Mouse (Mus musculus): ENCODE measurements around the gene S100a6. TPM values are rescaled to one million over a fixed set of nuclear protein-coding genes. Genes with fewer than 3 reads are reported as not detected.

Gene S100a6
- polyA plus RNA-seq, 1 experiment from 2014 or later = 449 TPM

DNA sequence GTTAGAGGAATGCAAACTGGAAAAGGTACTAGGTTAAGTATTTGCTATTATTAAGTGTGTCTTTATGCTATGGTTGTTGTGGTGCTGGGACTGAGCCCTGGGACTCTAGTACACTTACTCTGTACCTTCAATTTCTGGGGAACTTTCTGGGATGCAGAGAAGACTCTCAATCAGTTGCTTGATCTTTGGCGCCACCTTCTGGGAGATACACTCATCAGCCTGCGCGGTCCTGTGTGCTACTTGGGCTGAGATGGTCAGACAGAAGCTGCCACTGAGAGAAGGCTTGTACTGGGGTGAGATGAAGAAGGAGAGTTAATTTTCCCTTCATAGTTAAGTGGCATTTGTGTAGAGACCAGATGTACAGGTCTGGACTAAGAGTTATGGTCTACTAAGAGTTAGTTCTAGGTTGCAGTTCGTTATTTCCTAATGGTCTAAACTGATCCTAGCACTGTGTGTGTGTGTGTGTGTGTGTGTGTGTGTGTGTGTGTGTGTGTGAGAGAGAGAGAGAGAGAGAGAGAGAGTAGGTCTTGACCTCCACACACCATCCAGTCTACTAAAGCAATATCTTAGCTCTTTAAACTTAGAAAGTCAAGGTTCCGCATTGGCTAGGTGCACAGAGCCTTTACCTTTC is 40.3 kb downstream of the S100a6 start:
- 34% methylated on average over 5 of the region's 5 CpGs for WGBS
- Histone ChIP-seq H3K36me3 (no peaks in the 10 kb centered on the region), H3K27me3 (peaks cover 9% of the 10 kb centered on the region; the same call in 1 of the 2 replicates), H3K9me3 (replicated peaks) (no peaks in the 10 kb centered on the region), H3K27ac (replicated peaks) (no peak overlapping the region), H3K4me2 (replicated peaks) (no peak overlapping the region), H3K4me1 (no peaks in the 10 kb centered on the region), H3K9ac (no peak overlapping the region), H3K4me3 (replicated peaks) (no peak overlapping the region)
- ATAC-seq (ENCODE audit: insufficient number of reproducible peaks, low FRiP score, low TSS enrichment, low read depth) = no peak; the same call in 1 of the 2 replicates

GRCm38 (mm10) chr3:90653717-90654116 is 41.0 kb downstream of the S100a6 start, which contains the start of gene S100a7a:
S100a7a (plus strand) TSS chr3:90654017.
- no peak within 1 kb of the TSS for H3K4me2 ChIP-seq (replicated peaks)
- no peak for ATAC-seq (ENCODE audit: insufficient number of reproducible peaks, low FRiP score, low TSS enrichment, low read depth)

GRCm38 (mm10) chr3:90657405-90657804 is 44.7 kb downstream of the S100a6 start:
- Histone ChIP-seq H3K36me3 (no peaks in the 10 kb centered on the region), H3K27me3 (peaks cover 9% of the 10 kb centered on the region; the same call in 1 of the 2 replicates), H3K4me3 (replicated peaks) (no peak overlapping the region), H3K4me2 (replicated peaks) (no peak overlapping the region), H3K9ac (no peak overlapping the region), H3K27ac (replicated peaks) (no peak overlapping the region), H3K9me3 (replicated peaks) (no peaks in the 10 kb centered on the region), H3K4me1 (no peaks in the 10 kb centered on the region)
- ATAC-seq (ENCODE audit: insufficient number of reproducible peaks, low FRiP score, low TSS enrichment, low read depth) = no peak
- 74% methylated on average over 4 of the region's 4 CpGs for WGBS

More at GRCm38 (mm10) chr3:90653717-90654116, 41.0 kb downstream of the S100a6 start, which contains the start of gene S100a7a:
- no peak within 1 kb of the TSS for H3K27ac ChIP-seq (replicated peaks)
- H3K36me3 ChIP-seq = no peaks in the 10 kb centered on the region
- no peak within 1 kb of the TSS for H3K9ac ChIP-seq
- no peaks in the 10 kb centered on the region for H3K4me1 ChIP-seq
- H3K27me3 ChIP-seq = peaks cover 9% of the 10 kb centered on the region; the same call in 1 of the 2 replicates
- no peak within 1 kb of the TSS for H3K4me3 ChIP-seq (replicated peaks)
- no peaks in the 10 kb centered on the region for H3K9me3 ChIP-seq (replicated peaks)

DNA sequence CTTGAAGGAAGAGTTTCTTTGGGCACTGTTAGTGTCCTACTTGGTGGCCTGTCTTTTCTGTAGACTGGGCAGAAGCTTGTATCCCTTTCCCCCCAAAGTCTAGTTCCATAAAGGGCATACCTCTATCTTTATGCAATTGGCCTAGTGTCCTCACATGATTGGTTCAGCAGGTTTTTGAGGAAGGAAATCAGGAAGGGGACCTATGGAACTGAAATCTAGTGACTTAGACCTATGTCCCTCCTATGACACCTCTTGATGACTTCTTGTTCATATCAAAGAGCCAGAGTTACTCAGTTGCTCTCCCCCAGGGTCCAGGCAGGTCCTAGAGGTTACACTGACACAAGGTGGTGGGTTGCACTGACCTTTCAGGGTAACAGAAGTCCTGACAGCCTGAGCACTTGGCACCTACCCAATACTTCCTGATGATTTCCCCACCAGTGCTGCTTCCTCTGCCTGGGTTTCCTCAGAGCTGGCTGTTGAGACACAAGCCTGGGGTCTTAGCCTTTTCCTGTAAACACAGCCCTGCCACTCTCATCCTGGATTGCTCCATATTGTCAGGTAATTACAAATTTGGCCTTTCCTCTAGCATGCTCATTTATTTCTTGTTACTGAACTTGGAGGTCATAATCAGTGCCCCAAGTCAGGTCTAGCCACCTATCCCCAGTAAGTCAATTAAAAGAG is 46.8 kb downstream of the S100a6 start:
- no peak for ATAC-seq (ENCODE audit: insufficient number of reproducible peaks, low FRiP score, low TSS enrichment, low read depth)
- no peaks in the 10 kb centered on the region for H3K36me3 ChIP-seq
- peaks cover 6% of the 10 kb centered on the region; the same call in 1 of the 2 replicates for H3K27me3 ChIP-seq
- H3K27ac ChIP-seq (replicated peaks) = no peak overlapping the region
- H3K4me1 ChIP-seq = no peaks in the 10 kb centered on the region
- H3K4me3 ChIP-seq (replicated peaks) = no peak overlapping the region
- no peak overlapping the region for H3K9ac ChIP-seq
- no peaks in the 10 kb centered on the region for H3K9me3 ChIP-seq (replicated peaks)
- H3K4me2 ChIP-seq (replicated peaks) = no peak overlapping the region

- Histone ChIP-seq H3K27ac (replicated peaks) (no peak overlapping the region), H3K9ac (no peak overlapping the region), H3K36me3 (no peaks in the 10 kb centered on the region), H3K4me1 (no peaks in the 10 kb centered on the region), H3K4me2 (replicated peaks) (no peak overlapping the region), H3K27me3 (0 out of 2 replicates have a peak, but pooled peaks cover 2% of the 10 kb centered on the region), H3K9me3 (replicated peaks) (no peaks in the 10 kb centered on the region), H3K4me3 (replicated peaks) (no peak overlapping the region)
- 75% methylated on average over 2 of the region's 2 CpGs for WGBS
- ATAC-seq (ENCODE audit: insufficient number of reproducible peaks, low FRiP score, low TSS enrichment, low read depth) = no peak
These were observed 51.5 kb downstream of the S100a6 start for GRCm38 (mm10) chr3:90664219-90664618.

GRCm38 (mm10) chr3:90668846-90669245 is 56.2 kb downstream of the S100a6 start, which contains the start of gene S100a8:
S100a8 (plus strand) TSS chr3:90668978.
- Histone ChIP-seq H3K9me3 (replicated peaks) (no peaks in the 10 kb centered on the region), H3K4me2 (replicated peaks) (no peak within 1 kb of the TSS), H3K36me3 (no peaks in the 10 kb centered on the region), H3K4me1 (no peaks in the 10 kb centered on the region), H3K27ac (replicated peaks) (no peak within 1 kb of the TSS), H3K4me3 (replicated peaks) (no peak within 1 kb of the TSS), H3K9ac (no peak within 1 kb of the TSS), H3K27me3 (0 out of 2 replicates have a peak, but pooled peaks cover 2% of the 10 kb centered on the region)
- no peak for ATAC-seq (ENCODE audit: insufficient number of reproducible peaks, low FRiP score, low TSS enrichment, low read depth)
- WGBS = 38% methylated on average over 8 of the region's 8 CpGs

Other genes starting within 250 kb of the S100a6 start
- 32.1 and 34.6 TPM in 2 replicates for gene Slc27a3, start 222.9 kb upstream of the S100a6 start, polyA plus RNA-seq (2015; fragmentation: Nextera tagmentation; extraction: Ambion mirVana)
- gene Ints3, start 179.3 kb upstream of the S100a6 start, polyA plus RNA-seq (2015; fragmentation: Nextera tagmentation; extraction: Ambion mirVana) = 27.6 and 28.5 TPM in 2 replicates
- gene Npr1, start 147.0 kb upstream of the S100a6 start, polyA plus RNA-seq (2015; fragmentation: Nextera tagmentation; extraction: Ambion mirVana) = 5.9 and 6.2 TPM in 2 replicates
- gene Ilf2, start 136.8 kb upstream of the S100a6 start, polyA plus RNA-seq (2015; fragmentation: Nextera tagmentation; extraction: Ambion mirVana) = 182 and 183 TPM in 2 replicates
- 95.4 and 104 TPM in 2 replicates for gene Snapin, start 121.8 kb upstream of the S100a6 start, polyA plus RNA-seq (2015; fragmentation: Nextera tagmentation; extraction: Ambion mirVana)
- 155 and 159 TPM in 2 replicates for gene Chtop, start 103.4 kb upstream of the S100a6 start, polyA plus RNA-seq (2015; fragmentation: Nextera tagmentation; extraction: Ambion mirVana)
- gene S100a1, start 98.5 kb upstream of the S100a6 start, polyA plus RNA-seq (2015; fragmentation: Nextera tagmentation; extraction: Ambion mirVana) = 52.3 and 63.7 TPM in 2 replicates
- gene S100a13, start 98.4 kb upstream of the S100a6 start, polyA plus RNA-seq (2015; fragmentation: Nextera tagmentation; extraction: Ambion mirVana) = 45.9 and 51.8 TPM in 2 replicates
- 134 and 141 TPM in 2 replicates for gene S100a14, start 86.0 kb upstream of the S100a6 start, polyA plus RNA-seq (2015; fragmentation: Nextera tagmentation; extraction: Ambion mirVana)
- 321 and 322 TPM in 2 replicates for gene S100a16, start 75.6 kb upstream of the S100a6 start, polyA plus RNA-seq (2015; fragmentation: Nextera tagmentation; extraction: Ambion mirVana)
- 35.0 and 74.2 TPM in 2 replicates for gene S100a3, start 52.3 kb upstream of the S100a6 start, polyA plus RNA-seq (2015; fragmentation: Nextera tagmentation; extraction: Ambion mirVana)
- gene S100a2, start 22.6 kb upstream of the S100a6 start, polyA plus RNA-seq (2015; fragmentation: Nextera tagmentation; extraction: Ambion mirVana) = not detected in 2 replicates
- not detected in 2 replicates for gene Gm42674, start 11.0 kb upstream of the S100a6 start, polyA plus RNA-seq (2015; fragmentation: Nextera tagmentation; extraction: Ambion mirVana)
- 24.9 and 31.5 TPM in 2 replicates for gene S100a4, start 9.1 kb upstream of the S100a6 start, polyA plus RNA-seq (2015; fragmentation: Nextera tagmentation; extraction: Ambion mirVana)
- gene S100a5, start 4.4 kb upstream of the S100a6 start, polyA plus RNA-seq (2015; fragmentation: Nextera tagmentation; extraction: Ambion mirVana) = 2.8 and 3.1 TPM in 2 replicates
- gene S100a7a, start 41.1 kb downstream of the S100a6 start, polyA plus RNA-seq (2015; fragmentation: Nextera tagmentation; extraction: Ambion mirVana) = 6.0 and 8.7 TPM in 2 replicates
- 35.0 and 35.3 TPM in 2 replicates for gene S100a8, start 56.1 kb downstream of the S100a6 start, polyA plus RNA-seq (2015; fragmentation: Nextera tagmentation; extraction: Ambion mirVana)
- gene S100a9, start 82.8 kb downstream of the S100a6 start, polyA plus RNA-seq (2015; fragmentation: Nextera tagmentation; extraction: Ambion mirVana) = 22.1 TPM in 2 replicates
- gene Pglyrp4, start 114.0 kb downstream of the S100a6 start, polyA plus RNA-seq (2015; fragmentation: Nextera tagmentation; extraction: Ambion mirVana) = 0.25 and 0.41 TPM in 2 replicates
- not detected in 2 replicates for gene Gm5849, start 165.0 kb downstream of the S100a6 start, polyA plus RNA-seq (2015; fragmentation: Nextera tagmentation; extraction: Ambion mirVana)

Data from embryonic facial prominence, embryonic 15.5 days (tissue).